Mouse (Mus musculus) testis, postnatal 14 days (tissue): Measurements from ENCODE around the gene Ssc5d.
"Not testable (repeated sequence)": the region's sequence is repeated elsewhere in the genome, so short reads cannot be mapped to it uniquely, and the experiment has no call there.

ENCODE experiments used
- DNase-seq: peaks from one replicate; pipeline ENCODE4 v3.0.0; 2021; ENCODE audit warnings: low spot score

Ssc5d gene

GRCm38 (mm10) chr7:4925441-4926381 lies at the start of gene Ssc5d:
Gene Ssc5d (plus strand): TSS chr7:4925785.
- no peak for DNase-seq

GRCm38 (mm10) chr7:4876753-4877221 lies 48.8 kb upstream of the Ssc5d start, which contains the start of gene Isoc2a:
Gene Isoc2a (plus strand): TSS chr7:4877153.
- peak; percentile 88 for DNase-seq

DNA sequence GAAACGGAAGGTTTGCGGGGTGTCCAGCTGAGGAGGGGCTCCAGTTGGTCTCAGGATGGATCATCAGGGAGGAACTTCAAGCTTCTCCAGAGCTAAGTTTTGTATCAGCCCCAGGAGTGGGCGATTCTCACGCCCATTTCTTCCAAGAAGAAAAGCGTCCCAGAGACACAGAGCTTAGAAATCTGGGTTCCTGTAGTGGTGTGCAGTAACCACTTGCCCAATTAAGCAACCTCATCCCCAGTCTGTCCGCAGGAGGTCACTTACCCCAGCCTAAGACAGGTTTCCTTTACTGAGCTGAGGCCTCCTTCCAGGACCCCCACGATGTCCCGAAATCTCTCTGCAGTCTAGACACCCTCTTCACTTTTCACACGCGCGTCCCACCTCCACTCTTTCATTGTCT lies 48.4 kb upstream of the Ssc5d start:
- no peak for DNase-seq

- DNase-seq = no peak
Measured at GRCm38 (mm10) chr7:4878186-4878585, 47.4 kb upstream of the Ssc5d start.

DNA sequence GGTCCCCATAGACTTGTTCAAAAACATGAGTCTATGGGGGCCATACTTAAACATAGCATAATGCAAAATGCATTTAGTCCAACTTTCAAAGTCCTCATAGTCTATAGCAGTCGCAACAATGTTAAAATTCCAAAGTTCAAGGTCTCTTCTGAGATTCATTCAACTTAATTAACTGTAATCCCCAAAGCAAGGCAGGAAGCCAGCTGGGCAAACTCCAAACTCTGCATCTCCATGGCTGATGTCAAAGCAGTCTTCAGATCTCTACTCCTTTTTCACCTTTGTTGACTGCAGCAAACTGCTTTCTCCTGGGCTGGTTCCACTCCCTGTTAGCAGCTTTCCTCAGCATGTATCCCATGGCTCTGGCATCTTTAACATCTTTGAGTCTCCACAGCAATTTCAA lies 46.5 kb upstream of the Ssc5d start:
- DNase-seq = not testable (repeated sequence)

GRCm38 (mm10) chr7:4886680-4887079 lies 38.9 kb upstream of the Ssc5d start:
- DNase-seq = peak; percentile 39

DNA sequence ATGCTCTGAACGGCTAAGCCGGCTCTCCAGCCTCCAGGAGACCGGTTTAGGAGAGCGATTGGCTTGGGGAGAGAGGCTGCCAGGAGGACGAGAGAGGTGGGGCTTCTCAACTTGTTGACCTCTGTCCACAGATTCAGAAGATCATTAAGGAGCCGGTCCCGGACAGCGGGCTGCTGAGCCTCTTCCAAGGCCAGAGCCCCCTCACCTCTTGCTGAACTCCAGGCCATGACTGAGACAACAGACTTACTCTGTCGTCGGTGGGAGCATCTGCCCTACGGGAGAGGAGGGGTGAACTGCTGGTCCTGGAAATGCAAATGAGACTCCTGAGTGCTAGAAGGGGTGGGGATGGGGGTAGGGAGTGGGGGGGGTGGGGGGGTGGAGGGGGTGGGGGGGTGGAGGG lies 30.4 kb upstream of the Ssc5d start:
- DNase-seq = no peak

DNA sequence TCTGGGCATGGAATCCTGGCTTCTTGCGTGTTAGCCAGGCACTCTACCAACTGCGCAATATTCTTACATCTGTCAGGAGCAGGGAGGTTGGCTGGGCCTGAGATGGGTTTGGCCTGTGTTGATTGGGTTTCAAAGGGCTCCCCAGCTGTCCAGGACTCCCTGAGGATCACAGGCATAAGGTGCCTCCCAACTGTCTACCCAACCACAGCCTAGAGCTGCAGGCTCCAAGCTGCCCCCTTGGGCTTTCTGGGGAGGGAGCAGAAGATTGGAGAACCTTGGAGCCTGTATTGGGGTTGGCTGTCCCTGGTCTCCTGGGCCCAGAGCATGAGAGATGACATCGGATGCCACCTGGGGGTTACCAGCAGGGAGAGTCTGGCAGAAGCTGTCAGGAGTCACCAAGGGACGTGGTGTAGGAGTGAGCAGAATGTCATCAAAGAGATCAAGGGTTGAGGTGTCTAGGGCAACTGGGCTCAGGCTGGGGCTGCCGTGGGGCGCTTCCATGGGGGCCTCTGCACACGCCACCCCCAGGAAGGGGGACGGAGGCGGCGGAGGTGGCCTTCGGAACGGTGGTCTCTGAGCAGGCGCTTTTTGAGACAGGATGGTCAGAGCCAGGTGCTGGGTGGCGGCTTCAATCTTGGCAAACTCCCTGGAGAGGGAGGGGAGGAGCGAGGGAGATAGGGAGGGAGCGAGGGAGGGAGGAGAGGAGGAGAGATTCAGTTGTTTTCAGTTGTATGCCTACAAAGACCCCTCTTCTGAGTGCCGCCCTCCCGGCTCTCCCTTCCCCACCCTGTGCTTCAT lies 26.5 kb upstream of the Ssc5d start:
- no peak for DNase-seq

DNA sequence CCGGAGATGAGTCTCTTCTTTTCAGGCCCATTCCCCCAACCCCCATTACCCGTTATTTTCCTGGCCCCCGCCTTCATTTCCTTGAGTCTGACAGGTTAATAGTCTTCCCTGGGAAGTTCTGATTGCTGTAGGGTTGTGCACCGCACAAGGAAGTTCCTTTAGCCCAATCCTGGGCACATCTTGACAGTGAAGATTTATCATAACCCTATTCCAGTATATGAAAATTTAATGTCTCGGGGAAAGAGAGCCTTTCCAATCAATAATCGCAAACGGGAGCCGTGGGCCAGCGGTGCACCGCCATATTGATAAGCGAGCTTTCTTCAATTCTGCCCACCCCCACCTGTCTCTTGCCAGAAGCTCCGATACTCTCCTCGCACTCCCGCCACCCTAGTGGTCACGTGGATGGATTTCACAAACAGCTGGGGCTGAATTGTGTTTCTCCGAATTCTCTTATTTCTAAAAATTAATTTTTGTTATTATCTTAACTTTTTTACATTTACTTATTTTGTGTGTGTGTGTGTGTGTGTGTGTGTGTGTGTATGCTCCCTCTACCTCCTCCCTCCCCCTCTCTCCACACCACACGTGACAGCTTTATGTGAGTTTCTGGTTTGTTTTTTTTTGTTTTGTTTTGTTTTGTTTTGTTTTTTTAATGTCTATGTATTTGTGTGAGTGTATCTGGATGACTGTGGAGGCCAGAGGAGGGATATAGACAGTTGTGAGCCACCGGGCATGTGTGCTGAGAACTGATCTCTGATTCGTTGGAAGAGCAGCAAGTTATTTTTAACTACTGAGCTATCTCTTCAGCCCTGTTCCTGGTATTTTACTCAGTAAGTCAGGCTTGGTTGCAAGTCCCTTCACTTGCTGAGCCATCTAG lies 25.7 kb upstream of the Ssc5d start:
- DNase-seq = no peak

- DNase-seq = no peak
Measured at GRCm38 (mm10) chr7:4900523-4900851, 25.1 kb upstream of the Ssc5d start.

DNA sequence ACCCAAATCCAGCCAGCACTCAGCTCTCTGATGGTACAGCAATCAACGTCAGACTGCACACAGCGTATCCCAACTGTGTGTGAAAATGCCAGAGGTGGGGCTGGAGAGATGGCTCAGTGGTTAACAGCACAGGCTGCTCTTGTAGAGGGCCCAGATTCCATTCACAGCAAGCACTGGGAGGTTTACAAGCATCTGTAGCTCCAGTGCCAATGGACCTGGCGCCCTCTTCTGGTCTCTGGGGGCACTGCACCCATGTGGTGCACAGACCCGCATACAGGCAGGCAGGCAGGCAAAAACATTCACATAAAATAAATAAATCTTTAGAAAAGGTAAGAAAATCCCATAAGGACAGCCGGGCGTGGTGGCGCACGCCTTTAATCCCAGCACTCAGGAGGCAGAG lies 24.4 kb upstream of the Ssc5d start:
- peak; percentile 80 for DNase-seq

DNA sequence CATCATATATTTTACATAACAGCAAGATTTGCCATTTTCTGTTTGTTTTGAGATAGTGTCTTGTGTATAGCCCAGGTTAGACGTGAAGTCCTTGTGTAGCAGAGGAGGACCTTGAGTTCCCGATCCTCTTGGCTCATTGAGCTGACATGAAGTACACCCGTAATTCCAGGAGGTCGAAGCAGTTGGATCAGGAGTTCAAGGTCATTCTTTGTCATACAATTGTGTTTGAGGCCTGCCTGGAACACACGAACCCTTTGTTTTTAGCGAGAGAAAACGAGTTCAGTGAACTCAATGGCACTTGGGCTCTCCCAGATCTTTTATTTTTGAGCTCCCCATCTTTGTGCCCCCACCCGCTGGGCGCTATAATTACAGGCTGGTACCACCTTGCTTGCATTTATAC lies 23.2 kb upstream of the Ssc5d start:
- DNase-seq = no peak

DNA sequence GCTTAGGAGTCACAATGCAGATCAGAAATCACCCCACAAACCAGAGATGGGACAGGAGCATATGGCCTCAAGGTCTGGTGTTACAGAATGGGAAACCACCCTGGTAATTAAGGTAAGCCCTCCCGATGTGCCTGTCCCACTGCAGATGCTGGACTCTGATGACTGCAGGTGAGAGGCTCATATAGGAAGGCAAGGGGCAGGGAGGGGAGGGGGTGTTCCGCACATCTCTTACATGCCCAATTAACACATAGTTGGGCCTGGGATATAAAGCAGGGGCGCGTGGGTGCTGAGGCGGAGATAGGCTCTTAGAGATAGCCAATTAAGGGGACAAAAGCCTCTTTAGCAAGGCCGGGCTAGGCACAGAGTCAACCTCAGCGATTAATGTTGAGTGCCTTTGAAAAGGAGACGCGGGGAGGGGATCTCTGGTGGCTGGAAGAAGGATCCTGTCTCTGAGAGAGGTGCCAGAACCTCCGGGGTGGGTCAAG lies 19.1 kb upstream of the Ssc5d start, which contains the start of gene Gm36210:
Gene Gm36210, minus strand, starts transcription at position 51 of the 485 bp plus-strand sequence.
- DNase-seq = no peak

DNA sequence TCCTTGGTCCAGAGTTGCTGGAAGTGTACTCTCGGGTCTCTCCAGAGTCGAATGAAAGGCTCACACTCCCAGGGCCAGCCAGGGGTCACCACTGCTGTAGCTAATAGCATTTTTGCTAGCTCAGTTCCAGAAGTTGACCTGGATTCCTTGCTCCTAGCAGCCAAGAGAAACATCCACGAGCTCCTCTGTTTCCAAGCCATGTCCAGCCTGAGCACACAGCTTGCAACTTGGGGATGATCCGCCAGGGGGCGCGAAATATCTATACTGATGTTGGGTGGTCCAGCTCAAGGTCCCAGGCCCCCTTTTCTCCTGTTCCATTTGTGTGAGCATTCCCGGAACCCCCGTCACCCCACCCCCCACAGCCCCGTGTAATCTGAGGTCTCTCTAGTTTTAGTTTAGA lies 14.0 kb upstream of the Ssc5d start:
- DNase-seq = no peak

- no peak for DNase-seq
Measured at GRCm38 (mm10) chr7:4912248-4912647, 13.3 kb upstream of the Ssc5d start.

- peak; percentile 91 for DNase-seq
Measured at GRCm38 (mm10) chr7:4915007-4915665, 10.4 kb upstream of the Ssc5d start, which contains the start of gene Zfp628. Gene Zfp628 (plus strand): TSS chr7:4915217.

- no peak for DNase-seq
Measured at GRCm38 (mm10) chr7:4915669-4916416, 9.7 kb upstream of the Ssc5d start.

GRCm38 (mm10) chr7:4917494-4917893 lies 8.1 kb upstream of the Ssc5d start:
- DNase-seq = no peak

DNA sequence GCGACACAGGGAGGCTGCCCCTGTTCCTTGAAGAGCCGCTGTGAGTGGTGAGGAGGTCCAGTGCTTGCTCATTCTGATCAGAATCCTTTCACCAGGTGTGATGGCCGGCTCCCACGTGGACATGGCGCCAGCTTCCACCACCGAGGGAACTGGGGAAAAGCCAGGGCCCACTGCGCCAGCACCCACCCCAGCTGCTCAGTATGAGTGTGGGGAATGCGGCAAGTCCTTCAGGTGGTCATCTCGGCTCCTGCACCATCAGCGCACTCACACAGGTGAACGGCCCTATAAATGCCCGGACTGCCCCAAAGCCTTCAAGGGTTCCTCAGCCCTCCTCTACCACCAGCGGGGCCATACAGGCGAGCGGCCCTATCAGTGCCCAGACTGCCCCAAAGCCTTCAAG lies 6.9 kb upstream of the Ssc5d start:
- no peak for DNase-seq

GRCm38 (mm10) chr7:4919096-4919495 lies 6.5 kb upstream of the Ssc5d start:
- DNase-seq = no peak
